Mouse (Mus musculus) olfactory bulb, adult 2 months (tissue): ENCODE results near the gene Golga2.
"Not testable (repeated sequence)": the region's sequence is repeated elsewhere in the genome, so short reads cannot be mapped to it uniquely, and the experiment has no call there.

Experiments
- CTCF ChIP-seq: fragments of 200-500 bp; IDR thresholded peaks from 2 replicates; pipeline ENCODE4 v1.5.1; 2012; ENCODE audit warnings: low read depth, mild to moderate bottlenecking, low read length, moderate library complexity; ENCODE audit not compliant: insufficient read depth
- POLR2A ChIP-seq: fragments of 200-500 bp; IDR thresholded peaks from 2 replicates; pipeline ENCODE4 v1.6.1; 2012; ENCODE audit warnings: mild to moderate bottlenecking, low read depth, low read length, moderate library complexity; ENCODE audit not compliant: insufficient read depth

DNA sequence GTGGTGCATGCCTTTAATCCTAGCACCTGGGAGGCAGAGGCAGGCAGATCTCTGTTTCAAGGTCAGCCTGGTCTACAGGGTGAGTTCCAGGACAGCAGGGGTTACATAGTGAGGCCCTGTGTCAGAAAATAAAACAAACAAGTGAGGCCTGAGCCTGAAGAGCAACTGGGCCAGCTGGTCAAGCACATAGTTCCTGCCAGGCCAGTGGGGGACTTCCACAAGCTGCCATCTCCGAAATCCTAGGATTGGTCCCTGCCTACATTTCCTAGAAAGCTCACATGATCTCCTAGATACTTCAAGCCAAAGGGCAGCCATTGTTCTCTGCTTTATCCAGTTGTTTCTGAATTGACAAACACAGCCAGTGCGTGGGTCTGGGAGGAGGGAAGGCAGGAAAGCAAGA, 8.7 kb downstream of the Golga2 start:
- not testable (repeated sequence) for TF ChIP-seq CTCF, POLR2A
